Mouse (Mus musculus): Measurements from ENCODE around the gene Dnajc25. TPM values are rescaled to one million over a fixed set of nuclear protein-coding genes. Genes with fewer than 3 reads are reported as not detected.

Gene Dnajc25
- total RNA-seq, 2 experiments from 2014 or later, result 19.4 to 20.9 TPM

- peak; percentile 76 to 85 for DNase-seq (ENCODE audit: low spot score in 2 of 2)
Measured at GRCm38 (mm10) chr4:59002948-59003805, 8.3 kb downstream of the Dnajc25 start, which contains the start of gene Gm20503. TSS of gene Gm20503 (plus strand) at chr4:59003210.

GRCm38 (mm10) chr4:59003806-59004200, 8.9 kb downstream of the Dnajc25 start:
- DNase-seq (ENCODE audit: low spot score in 2 of 2), result no peak

DNA sequence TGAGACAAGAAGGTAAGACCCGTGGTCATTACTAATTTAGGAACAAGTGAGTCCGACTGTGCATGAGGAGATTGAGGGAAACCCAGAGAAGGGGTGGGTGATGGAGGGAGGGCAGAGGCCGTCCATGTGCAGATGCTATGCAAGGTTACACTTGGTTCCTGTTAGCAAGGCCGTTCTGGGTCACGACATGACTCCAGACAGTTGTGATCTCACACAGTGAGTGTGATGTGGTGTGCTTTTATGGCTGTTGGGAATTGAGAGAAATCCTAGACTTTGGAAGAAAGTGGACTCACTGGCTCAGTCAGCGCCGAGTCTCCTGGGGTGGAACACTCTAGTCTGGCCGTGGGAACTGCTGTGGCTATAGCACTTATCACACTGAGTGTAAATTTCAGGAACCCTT, 11.3 kb downstream of the Dnajc25 start:
- no peak for DNase-seq (ENCODE audit: low spot score in 2 of 2)

DNA sequence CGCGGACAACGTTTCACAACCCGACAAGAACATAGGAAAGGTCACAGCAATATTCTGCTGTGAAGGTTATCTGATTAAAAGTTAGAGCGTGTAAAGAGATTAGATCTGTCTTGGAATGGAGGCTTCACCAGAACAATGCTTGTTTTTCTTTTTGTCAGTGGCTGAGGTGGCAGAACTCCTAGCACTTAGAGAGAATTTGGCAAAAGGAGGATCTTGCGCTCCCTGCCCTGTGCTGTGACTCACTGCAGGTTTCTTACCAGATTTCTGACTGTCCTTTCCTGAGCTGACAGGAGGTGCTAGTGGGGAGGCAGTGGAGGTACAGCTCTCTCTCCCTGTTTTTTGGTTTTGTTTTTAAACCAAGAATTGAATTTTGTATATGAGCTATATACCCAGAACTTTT, 12.2 kb downstream of the Dnajc25 start:
- no peak for DNase-seq (ENCODE audit: low spot score in 2 of 2)

DNA sequence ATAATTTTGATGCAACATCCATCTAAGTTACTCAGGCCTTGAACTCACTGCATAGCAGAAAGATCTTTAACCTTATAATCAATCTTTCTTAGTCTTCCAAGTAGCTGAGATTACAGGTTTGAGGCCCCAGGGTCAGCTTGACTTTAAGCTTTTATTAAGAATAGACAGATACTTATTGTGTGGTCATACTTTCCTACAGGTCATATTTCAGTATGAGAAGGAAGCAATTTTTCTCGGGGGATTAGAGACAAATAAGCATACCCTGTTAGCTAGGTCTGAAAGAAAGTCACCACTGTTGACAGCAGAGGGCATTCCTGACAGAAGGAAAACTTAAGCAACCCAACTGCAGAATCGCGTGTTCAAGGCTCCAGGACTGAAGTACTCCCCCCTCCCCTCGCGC, 13.1 kb downstream of the Dnajc25 start:
- DNase-seq (ENCODE audit: low spot score in 2 of 2), result no peak

DNA sequence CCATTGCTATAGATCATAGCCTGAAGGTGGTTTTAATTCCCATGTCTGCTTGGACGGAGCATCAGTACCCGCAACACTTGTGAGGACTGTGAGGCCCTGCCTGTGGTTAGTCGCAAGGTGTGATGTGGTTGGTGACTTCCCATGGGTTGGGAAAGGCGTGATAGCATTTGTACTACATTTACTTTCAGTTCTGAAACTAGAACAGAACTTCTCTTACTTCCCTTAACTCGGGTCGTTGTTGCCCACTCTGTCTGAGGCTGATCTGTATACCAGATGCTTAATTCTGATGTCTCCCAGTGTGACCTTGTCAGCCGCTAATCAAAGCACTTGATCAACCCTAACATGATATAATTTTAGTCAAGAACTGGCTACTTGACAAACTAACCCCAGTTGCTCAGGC, 14.3 kb downstream of the Dnajc25 start:
- no peak for DNase-seq (ENCODE audit: low spot score in 2 of 2)

DNA sequence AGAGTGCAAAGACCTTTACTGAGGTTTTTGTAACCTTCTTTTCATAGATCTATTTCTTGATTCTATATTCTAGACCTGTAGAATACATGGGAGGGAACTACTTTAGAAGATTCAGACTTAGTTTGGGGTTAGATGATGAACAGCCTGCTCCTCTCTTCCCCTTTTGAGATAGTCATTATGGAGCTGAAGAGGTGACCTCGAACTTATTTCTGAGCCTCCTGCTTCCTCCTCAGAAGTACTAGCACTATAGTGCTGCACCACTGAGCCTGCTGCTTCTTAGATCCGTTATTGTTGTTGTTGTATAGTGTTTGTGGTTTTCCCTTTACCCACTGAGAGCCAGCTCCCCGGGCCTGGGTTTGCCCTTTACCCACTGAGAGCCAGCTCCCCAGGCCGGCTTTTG, 14.8 kb downstream of the Dnajc25 start:
- DNase-seq (ENCODE audit: low spot score in 2 of 2), result no peak

GRCm38 (mm10) chr4:59011446-59011845, 16.6 kb downstream of the Dnajc25 start:
- no peak for DNase-seq (ENCODE audit: low spot score in 2 of 2)

DNA sequence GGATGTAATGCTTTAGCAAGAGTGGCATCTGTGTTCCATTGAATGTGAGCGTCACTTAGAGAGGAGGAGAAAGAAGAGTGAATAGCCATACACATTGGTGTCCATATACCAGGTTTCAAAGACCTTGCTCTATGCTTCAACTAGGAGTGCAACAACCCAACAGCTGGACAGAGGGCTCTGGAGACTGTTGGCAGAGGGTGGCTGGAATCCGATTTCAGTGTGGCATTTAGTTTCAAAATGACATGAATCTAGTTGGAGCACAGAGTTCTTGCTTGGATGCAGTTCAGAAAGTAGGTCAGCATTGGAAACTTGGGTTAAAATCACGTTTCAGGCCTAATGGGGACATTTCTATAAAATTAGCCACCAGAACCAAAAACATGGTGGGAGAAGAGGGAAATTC, 20.3 kb downstream of the Dnajc25 start:
- no peak for DNase-seq (ENCODE audit: low spot score in 2 of 2)

- no peak for DNase-seq (ENCODE audit: low spot score in 2 of 2)
Measured at GRCm38 (mm10) chr4:59016922-59017321, 22.1 kb downstream of the Dnajc25 start.

DNA sequence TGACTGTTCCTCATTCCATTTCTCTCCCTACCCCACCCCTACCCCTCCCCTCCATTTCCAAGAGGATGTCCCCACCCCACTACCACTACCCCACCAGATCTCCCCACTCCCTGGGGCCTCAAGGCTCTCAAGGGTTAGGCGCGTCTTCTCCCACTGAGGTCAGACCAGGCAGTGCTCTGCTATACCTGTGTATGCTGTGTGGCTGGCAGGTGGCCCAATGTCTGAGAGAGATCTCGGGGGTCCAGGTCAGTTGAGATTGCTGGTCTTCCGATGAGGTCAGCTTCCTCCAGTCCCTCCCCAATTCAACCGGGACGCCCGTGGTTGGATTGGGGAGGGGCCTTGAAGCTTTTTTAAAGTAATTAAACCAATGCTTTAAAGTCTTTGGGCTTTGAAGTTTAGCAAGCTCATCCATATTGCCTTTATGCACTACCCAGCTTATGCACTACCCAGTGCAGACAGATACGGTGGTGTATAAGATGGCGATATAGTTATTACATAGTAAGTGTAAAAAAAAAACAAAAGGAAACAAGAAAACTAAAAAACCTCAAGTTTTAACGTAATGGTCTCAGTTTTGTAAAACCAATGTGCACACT, 39.6 kb downstream of the Dnajc25 start:
- no peak for DNase-seq (ENCODE audit: low spot score in 2 of 2)

GRCm38 (mm10) chr4:59034918-59035785, 40.3 kb downstream of the Dnajc25 start, which contains the start of gene Gng10:
TSS of gene Gng10 (plus strand) at chr4:59035088.
- DNase-seq (ENCODE audit: low spot score in 2 of 2), result peak; percentile 24 to 48

DNA sequence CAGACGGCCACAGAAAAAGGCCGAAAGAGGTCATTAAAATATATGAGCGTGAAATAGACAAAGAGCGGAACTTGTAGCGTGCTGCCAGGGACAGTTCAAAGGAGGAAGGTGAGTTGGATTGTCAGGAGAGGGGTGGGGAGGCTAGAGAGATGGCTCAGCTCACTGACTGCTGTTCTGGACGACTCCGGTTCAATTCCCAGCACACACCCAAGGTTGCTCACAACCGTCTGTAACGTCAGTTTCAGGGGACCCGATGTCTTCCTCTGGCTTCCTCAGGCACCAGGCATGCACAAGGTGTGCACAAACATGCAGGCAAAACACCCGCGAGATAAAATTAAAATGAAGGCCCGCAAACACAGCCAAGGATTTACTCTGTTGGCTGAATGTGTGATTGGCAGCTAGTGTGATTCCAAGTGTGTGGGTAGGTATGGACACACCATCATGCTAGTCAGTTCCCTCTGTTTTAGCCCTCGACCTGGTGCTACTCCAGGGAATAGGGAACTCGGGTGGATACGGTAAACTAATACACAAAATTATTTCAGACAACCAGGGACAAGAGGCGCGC, 41.0 kb downstream of the Dnajc25 start:
- no peak for DNase-seq (ENCODE audit: low spot score in 2 of 2)

GRCm38 (mm10) chr4:59036490-59037127, 41.7 kb downstream of the Dnajc25 start:
- peak; percentile 23 to 58 for DNase-seq (ENCODE audit: low spot score in 2 of 2)

- no peak for DNase-seq (ENCODE audit: low spot score in 2 of 2)
Measured at GRCm38 (mm10) chr4:59037525-59037924, 42.7 kb downstream of the Dnajc25 start.

GRCm38 (mm10) chr4:59040397-59041287, 45.8 kb downstream of the Dnajc25 start:
- no peak for DNase-seq (ENCODE audit: low spot score in 2 of 2)

GRCm38 (mm10) chr4:59043074-59043473, 48.2 kb downstream of the Dnajc25 start:
- no peak for DNase-seq (ENCODE audit: low spot score in 2 of 2)

DNA sequence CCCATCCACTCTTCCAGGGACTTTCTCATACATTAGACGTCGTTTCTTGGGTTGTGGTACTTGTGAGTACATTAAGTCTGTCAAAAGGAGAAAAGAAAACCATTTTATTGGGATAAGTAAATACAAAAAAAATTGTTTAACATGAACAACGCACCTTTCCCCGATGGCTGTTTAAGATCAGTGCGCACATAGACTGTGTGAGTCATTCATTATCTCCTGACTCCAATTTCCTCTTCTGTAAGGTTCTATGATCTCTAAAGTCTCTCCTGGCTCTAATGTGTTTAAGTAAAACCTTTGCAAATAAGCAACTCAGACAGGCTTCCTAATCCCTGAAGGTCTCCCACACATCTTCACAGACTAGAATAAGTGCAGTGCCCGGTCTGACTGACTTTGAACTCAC, 49.0 kb downstream of the Dnajc25 start:
- DNase-seq (ENCODE audit: low spot score in 2 of 2), result no peak

GRCm38 (mm10) chr4:59047222-59047621, 52.4 kb downstream of the Dnajc25 start:
- DNase-seq (ENCODE audit: low spot score in 2 of 2), result no peak

DNA sequence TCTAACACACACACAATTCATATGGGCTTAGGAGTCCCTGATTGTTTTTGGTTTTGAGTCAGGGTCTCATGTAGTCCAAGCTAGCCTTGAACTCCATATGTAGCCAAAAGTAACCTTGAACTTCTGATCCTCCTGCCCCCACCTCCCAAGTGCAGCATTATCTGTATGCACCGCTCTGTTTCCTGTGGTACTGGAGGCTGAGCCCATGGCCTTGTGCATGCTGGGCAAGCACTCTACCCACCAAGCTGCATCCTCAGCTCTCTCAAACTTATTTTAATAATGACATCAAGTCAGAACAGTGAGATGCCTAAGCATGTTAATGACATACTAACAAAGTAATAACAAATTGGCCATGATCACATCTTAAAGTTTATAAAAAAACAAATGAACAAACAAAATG, 56.2 kb downstream of the Dnajc25 start:
- no peak for DNase-seq (ENCODE audit: low spot score in 2 of 2)
